Mouse (Mus musculus): ENCODE results near the gene Atrn. TPM values are rescaled to one million over a fixed set of nuclear protein-coding genes. Genes with fewer than 3 reads are reported as not detected.

Gene Atrn
- total and polyA plus RNA-seq, 2 experiments from 2014 or later, result 11.4 to 80.3 TPM

DNA sequence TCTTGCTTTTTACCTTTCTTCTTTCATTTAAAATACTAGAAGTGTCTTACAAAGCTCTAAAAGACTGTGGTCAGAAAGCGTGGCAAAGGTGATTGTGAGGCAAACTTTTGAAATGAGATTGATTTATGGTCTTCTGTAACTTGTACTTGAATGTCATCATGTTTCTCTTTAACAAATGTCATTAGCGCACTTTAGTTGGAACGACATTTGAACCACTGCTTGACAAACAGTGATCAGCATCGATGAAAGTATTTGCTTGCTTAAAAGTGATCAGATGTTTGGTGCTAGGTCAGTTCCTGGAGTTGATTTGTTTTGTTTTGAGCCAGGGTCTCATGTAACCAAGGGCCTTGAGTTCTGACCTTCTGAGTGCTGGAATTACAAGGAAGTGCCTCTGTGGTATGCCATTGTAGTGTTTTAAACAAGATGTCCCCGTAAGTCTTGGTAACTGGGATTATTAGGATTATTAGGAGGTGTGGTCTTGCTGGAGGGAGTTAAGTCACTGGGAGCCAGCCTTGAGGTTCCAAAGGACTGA lies 12.8 kb downstream of the Atrn start:
- ATAC-seq, result no peak
- Histone ChIP-seq H3K36me3 (ENCODE audit: insufficient read depth) (no peaks in the 10 kb centered on the region), H3K9ac (no peak overlapping the region), H3K27me3 (ENCODE audit: insufficient read depth, low read length) (no peaks in the 10 kb centered on the region), H3K27ac (ENCODE audit: low read depth, low read length) (no peak overlapping the region), H3K9me3 (ENCODE audit: low read length) (no peaks in the 10 kb centered on the region), H3K4me2 (ENCODE audit: low read depth) (no peak overlapping the region), H3K4me1 (ENCODE audit: insufficient read depth) (no peaks in the 10 kb centered on the region), H3K4me3 (ENCODE audit: low read depth, low read length) (no peak overlapping the region)
- WGBS, result 79% methylated on average over 5 of the region's 5 CpGs
- DNase-seq, result no peak
- TF ChIP-seq CTCF (IDR thresholded peaks at IDR 0.05; ENCODE audit: low read depth), result no peak

DNA sequence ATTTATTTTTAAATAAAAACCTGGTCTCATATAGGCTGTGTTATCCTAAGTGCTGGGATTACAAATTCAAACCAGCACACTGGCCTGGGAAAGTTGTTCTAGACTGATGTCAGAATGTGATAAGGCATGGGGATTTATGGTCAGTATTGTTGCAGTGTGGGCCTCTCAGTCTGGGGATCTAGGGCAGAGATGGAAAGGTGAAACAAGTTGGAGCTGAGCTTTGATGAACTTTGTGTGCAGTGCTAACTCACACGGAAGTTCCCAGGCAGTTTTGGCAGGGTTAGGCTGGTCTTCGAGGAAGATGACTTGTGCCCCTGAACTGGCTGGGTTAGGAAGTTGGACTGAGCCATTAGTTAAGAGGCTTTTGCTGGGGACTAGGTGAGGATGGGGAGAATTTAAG lies 18.7 kb downstream of the Atrn start:
- Histone ChIP-seq H3K4me2 (ENCODE audit: low read depth) (no peak overlapping the region), H3K27ac (ENCODE audit: low read depth, low read length) (no peak overlapping the region), H3K27me3 (ENCODE audit: insufficient read depth, low read length) (no peaks in the 10 kb centered on the region), H3K9ac (no peak overlapping the region), H3K4me3 (ENCODE audit: low read depth, low read length) (no peak overlapping the region), H3K4me1 (ENCODE audit: insufficient read depth) (no peaks in the 10 kb centered on the region), H3K9me3 (ENCODE audit: low read length) (no peaks in the 10 kb centered on the region), H3K36me3 (ENCODE audit: insufficient read depth) (no peaks in the 10 kb centered on the region)
- ATAC-seq (no peak), DNase-seq (no peak)
- 78% methylated on average over 2 of the region's 2 CpGs for WGBS
- TF ChIP-seq CTCF (IDR thresholded peaks at IDR 0.05; ENCODE audit: low read depth), result no peak

- Histone ChIP-seq H3K36me3 (ENCODE audit: insufficient read depth) (no peaks in the 10 kb centered on the region), H3K9ac (no peak overlapping the region), H3K9me3 (ENCODE audit: low read length) (no peaks in the 10 kb centered on the region), H3K4me3 (ENCODE audit: low read depth, low read length) (no peak overlapping the region), H3K27me3 (ENCODE audit: insufficient read depth, low read length) (no peaks in the 10 kb centered on the region), H3K4me1 (ENCODE audit: insufficient read depth) (peaks cover 4% of the 10 kb centered on the region; the same call in 1 of the 2 replicates), H3K4me2 (ENCODE audit: low read depth) (no peak overlapping the region), H3K27ac (ENCODE audit: low read depth, low read length) (no peak overlapping the region)
- 86% methylated on average over 4 of the region's 4 CpGs for WGBS
- TF ChIP-seq CTCF (IDR thresholded peaks at IDR 0.05; ENCODE audit: low read depth), result no peak
- ATAC-seq (no peak), DNase-seq (no peak)
Observed at GRCm38 (mm10) chr2:130928031-130928430, 21.7 kb downstream of the Atrn start.

GRCm38 (mm10) chr2:130928530-130928929 lies 22.2 kb downstream of the Atrn start:
- no peaks in the 10 kb centered on the region for H3K27me3 ChIP-seq (ENCODE audit: insufficient read depth, low read length)
- no peak for TF ChIP-seq CTCF (IDR thresholded peaks at IDR 0.05; ENCODE audit: low read depth)

DNA sequence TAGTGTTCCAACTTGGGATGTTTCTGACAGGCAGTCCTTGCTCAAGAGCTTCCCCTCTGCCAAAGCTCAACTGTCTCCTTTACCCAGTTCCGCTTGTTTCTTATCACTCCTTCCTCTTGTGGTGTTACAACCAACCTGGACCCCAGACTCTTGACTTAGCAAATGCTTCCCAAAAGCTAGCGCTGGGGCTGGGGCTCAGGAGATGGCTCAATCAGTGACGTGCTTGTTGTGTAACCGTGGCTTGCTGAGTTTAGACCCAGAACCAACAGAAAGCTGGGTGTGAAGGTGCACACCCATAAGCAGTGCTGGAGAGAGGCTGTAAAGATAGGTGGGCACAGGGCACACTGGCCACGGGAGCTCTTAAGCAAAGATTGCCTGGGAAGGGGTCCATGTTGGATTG lies 23.7 kb downstream of the Atrn start:
- DNase-seq (no peak), ATAC-seq (no peak)
- Histone ChIP-seq H3K4me3 (ENCODE audit: low read depth, low read length) (no peak overlapping the region), H3K9ac (no peak overlapping the region), H3K27me3 (ENCODE audit: insufficient read depth, low read length) (no peaks in the 10 kb centered on the region), H3K4me1 (ENCODE audit: insufficient read depth) (peaks cover 5% of the 10 kb centered on the region; the same call in 1 of the 2 replicates), H3K4me2 (ENCODE audit: low read depth) (no peak overlapping the region), H3K9me3 (ENCODE audit: low read length) (no peaks in the 10 kb centered on the region), H3K27ac (ENCODE audit: low read depth, low read length) (no peak overlapping the region), H3K36me3 (ENCODE audit: insufficient read depth) (no peaks in the 10 kb centered on the region)
- TF ChIP-seq CTCF (IDR thresholded peaks at IDR 0.05; ENCODE audit: low read depth), result no peak
- WGBS, result 95% methylated on average over 5 of the region's 5 CpGs

More at GRCm38 (mm10) chr2:130928530-130928929, 22.2 kb downstream of the Atrn start:
- Histone ChIP-seq H3K9ac (no peak overlapping the region), H3K36me3 (ENCODE audit: insufficient read depth) (no peaks in the 10 kb centered on the region), H3K4me1 (ENCODE audit: insufficient read depth) (peaks cover 5% of the 10 kb centered on the region; the same call in 1 of the 2 replicates), H3K9me3 (ENCODE audit: low read length) (no peaks in the 10 kb centered on the region), H3K27ac (ENCODE audit: low read depth, low read length) (no peak overlapping the region), H3K4me3 (ENCODE audit: low read depth, low read length) (no peak overlapping the region), H3K4me2 (ENCODE audit: low read depth) (no peak overlapping the region)
- no peak for DNase-seq
- no peak for ATAC-seq

GRCm38 (mm10) chr2:130932865-130933264 lies 26.6 kb downstream of the Atrn start:
- no peaks in the 10 kb centered on the region for H3K27me3 ChIP-seq (ENCODE audit: insufficient read depth, low read length)
- no peak for TF ChIP-seq CTCF (IDR thresholded peaks at IDR 0.05; ENCODE audit: low read depth)
- H3K4me3 ChIP-seq (ENCODE audit: low read depth, low read length), result no peak overlapping the region
- H3K36me3 ChIP-seq (ENCODE audit: insufficient read depth), result no peaks in the 10 kb centered on the region; the same call in 1 of the 2 replicates
- H3K4me2 ChIP-seq (ENCODE audit: low read depth), result no peak overlapping the region
- WGBS, result 92% methylated on average over 12 of the region's 12 CpGs
- no peak overlapping the region for H3K9ac ChIP-seq
- H3K4me1 ChIP-seq (ENCODE audit: insufficient read depth), result peaks cover 5% of the 10 kb centered on the region; the same call in 1 of the 2 replicates
- DNase-seq (no peak), ATAC-seq (no peak)
- no peaks in the 10 kb centered on the region for H3K9me3 ChIP-seq (ENCODE audit: low read length)
- H3K27ac ChIP-seq (ENCODE audit: low read depth, low read length), result no peak overlapping the region

DNA sequence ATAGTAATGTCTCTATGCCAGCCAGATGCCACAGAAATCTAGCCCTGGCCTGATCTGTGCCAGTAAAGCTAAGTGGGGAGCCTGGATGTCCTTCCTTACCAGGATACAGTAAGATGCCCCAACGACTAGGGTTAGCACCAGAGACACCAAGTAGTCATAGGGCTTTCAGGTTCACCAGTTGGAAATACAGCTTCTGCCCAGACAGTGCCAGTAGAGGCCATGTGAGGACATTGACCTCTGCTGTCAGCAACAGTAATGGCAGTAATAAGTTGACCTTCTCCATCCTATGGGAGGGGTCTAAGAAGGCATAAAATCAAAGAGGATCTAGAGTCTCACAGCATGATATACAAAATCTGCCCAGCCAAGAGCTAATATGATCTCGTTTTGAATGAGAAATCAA lies 43.5 kb downstream of the Atrn start:
- no peak overlapping the region for H3K4me2 ChIP-seq (ENCODE audit: low read depth)
- H3K4me3 ChIP-seq (ENCODE audit: low read depth, low read length), result no peak overlapping the region
- H3K36me3 ChIP-seq (ENCODE audit: insufficient read depth), result peaks cover 10% of the 10 kb centered on the region; the same call in 1 of the 2 replicates
- H3K9me3 ChIP-seq (ENCODE audit: low read length), result no peaks in the 10 kb centered on the region
- WGBS, result 72% methylated on average over 2 of the region's 2 CpGs
- no peaks in the 10 kb centered on the region for H3K4me1 ChIP-seq (ENCODE audit: insufficient read depth)
- H3K27me3 ChIP-seq (ENCODE audit: insufficient read depth, low read length), result no peaks in the 10 kb centered on the region
- ATAC-seq (no peak), DNase-seq (no peak)
- no peak for TF ChIP-seq CTCF (IDR thresholded peaks at IDR 0.05; ENCODE audit: low read depth)
- H3K9ac ChIP-seq, result no peak overlapping the region
- H3K27ac ChIP-seq (ENCODE audit: low read depth, low read length), result no peak overlapping the region
